Mouse (Mus musculus) G1E (cell line): ENCODE data around the gene Sorcs2. TPM values are rescaled to one million over a fixed set of nuclear protein-coding genes. Genes with fewer than 3 reads are reported as not detected.

ENCODE experiments used
- ATAC-seq: 2 replicates; pipeline ENCODE4 v1.8.0; 2016; ENCODE audit warnings: mild to moderate bottlenecking; ENCODE audit not compliant: insufficient number of reproducible peaks, poor library complexity, low FRiP score, severe bottlenecking; ENCODE audit errors: extremely low read depth
- DNase-seq: peaks from one replicate; pipeline ENCODE4 v3.0.0; 2012; ENCODE audit warnings: low spot score
- H3K27me3 ChIP-seq: 2 replicates; pipeline ENCODE4 v1.6.1; 2012; ENCODE audit warnings: mild to moderate bottlenecking, low read length, inconsistent platforms; ENCODE audit not compliant: insufficient read depth
- H3K36me3 ChIP-seq: replicated peaks from 2 replicates; pipeline ENCODE3; 2012; ENCODE audit warnings: mild to moderate bottlenecking, inconsistent platforms
- H3K4me1 ChIP-seq: 2 replicates; pipeline ENCODE4 v1.6.1; 2012; ENCODE audit warnings: low read depth, low read length, inconsistent platforms, mixed read lengths; ENCODE audit not compliant: insufficient read depth
- H3K4me3 ChIP-seq: 2 replicates; pipeline ENCODE4 v1.5.1; 2012; ENCODE audit warnings: low read depth, mild to moderate bottlenecking, inconsistent platforms, low read length, moderate library complexity, mixed read lengths
- H3K9me3 ChIP-seq: replicated peaks from 2 replicates; pipeline ENCODE4 v1.6.1; 2012; ENCODE audit warnings: inconsistent platforms
- CTCF ChIP-seq: IDR thresholded peaks from 2 replicates; pipeline ENCODE4 v1.5.1; 2012; ENCODE audit warnings: low read depth, low read length, inconsistent platforms, mixed read lengths
- GATA1 ChIP-seq: IDR thresholded peaks from 2 replicates; pipeline ENCODE4 v1.6.1; 2012; ENCODE audit warnings: borderline replicate concordance, low read length, inconsistent platforms, mixed read lengths
- GATA2 ChIP-seq: IDR thresholded peaks from 2 replicates; pipeline ENCODE4 v1.6.1; 2012; ENCODE audit warnings: low read depth, low read length, inconsistent platforms, borderline replicate concordance
- POLR2AphosphoS5 ChIP-seq: IDR thresholded peaks from 2 replicates; pipeline ENCODE4 v1.6.1; 2012; ENCODE audit warnings: low read depth, low read length, inconsistent platforms; ENCODE audit not compliant: insufficient replicate concordance
- TAL1 ChIP-seq: conservative IDR thresholded peaks from 2 replicates; pipeline ENCODE4 v1.6.1; 2012; ENCODE audit warnings: low read depth, low read length, inconsistent platforms, mixed read lengths
- polyA plus RNA-seq: library from polyadenylated mRNA; stranded (reverse); fragments of >175 nt; gene quantifications from 2 replicates; pipeline ENCODE4 v1.2.3, GENCODE M21; 2012
- total RNA-seq, 2 experiments: library from RNA; stranded (forward) in 1 of 2; stranded (reverse) in 1 of 2; fragments of 200-1000 nt in 1 of 2; fragments of >200 nt in 1 of 2; fragmentation: Nextera tagmentation in 1 of 2; gene quantifications; 2 replicates each; pipeline ENCODE4 v1.2.3; 2014 to 2017

The Sorcs2 gene
- total and polyA plus RNA-seq, 3 experiments: 0.04 to 0.22 TPM; not detected in 1

GRCm38 (mm10) chr5:36431711-36432110, 33.8 kb upstream of the Sorcs2 start:
- Histone ChIP-seq H3K27me3 (peaks cover 6% of the 10 kb centered on the region; the same call in 1 of the 2 replicates), H3K4me1 (no peaks in the 10 kb centered on the region), H3K4me3 (no peak overlapping the region), H3K36me3 (no peaks in the 10 kb centered on the region), H3K9me3 (no peaks in the 10 kb centered on the region)
- no peak for TF ChIP-seq CTCF
- no peak for TF ChIP-seq GATA2
- no peak for TF ChIP-seq POLR2AphosphoS5
- TF ChIP-seq GATA1: no peak
- no peak for TF ChIP-seq TAL1
- ATAC-seq (no peak), DNase-seq (no peak)

GRCm38 (mm10) chr5:36429551-36429950, 31.6 kb upstream of the Sorcs2 start:
- no peak for TF ChIP-seq POLR2AphosphoS5
- no peak for TF ChIP-seq GATA2
- no peak for TF ChIP-seq CTCF
- Histone ChIP-seq H3K36me3 (no peaks in the 10 kb centered on the region), H3K4me1 (no peaks in the 10 kb centered on the region), H3K27me3 (no peaks in the 10 kb centered on the region; the same call in 1 of the 2 replicates), H3K4me3 (no peak overlapping the region), H3K9me3 (no peaks in the 10 kb centered on the region)
- no peak for ATAC-seq
- no peak for DNase-seq

GRCm38 (mm10) chr5:36427831-36428230, 29.9 kb upstream of the Sorcs2 start:
- no peaks in the 10 kb centered on the region for H3K4me1 ChIP-seq
- H3K27me3 ChIP-seq: no peaks in the 10 kb centered on the region; the same call in none of the 2 replicates
- ATAC-seq (no peak), DNase-seq (no peak)
- TF ChIP-seq POLR2AphosphoS5: no peak
- no peak for TF ChIP-seq GATA2
- TF ChIP-seq CTCF: no peak
- no peak for TF ChIP-seq TAL1
- TF ChIP-seq GATA1: no peak
- H3K4me3 ChIP-seq: no peak overlapping the region
- H3K9me3 ChIP-seq: no peaks in the 10 kb centered on the region
- no peaks in the 10 kb centered on the region for H3K36me3 ChIP-seq

GRCm38 (mm10) chr5:36426404-36426803, 28.5 kb upstream of the Sorcs2 start:
- H3K4me3 ChIP-seq: no peak overlapping the region
- peaks cover 4% of the 10 kb centered on the region for H3K27me3 ChIP-seq
- TF ChIP-seq CTCF: no peak
- no peak for TF ChIP-seq GATA2
- TF ChIP-seq TAL1: no peak
- no peak for TF ChIP-seq POLR2AphosphoS5
- no peak for TF ChIP-seq GATA1
- DNase-seq (no peak), ATAC-seq (no peak)
- H3K9me3 ChIP-seq: no peaks in the 10 kb centered on the region
- no peaks in the 10 kb centered on the region for H3K4me1 ChIP-seq
- no peaks in the 10 kb centered on the region for H3K36me3 ChIP-seq

- no peaks in the 10 kb centered on the region for H3K36me3 ChIP-seq
- peaks cover 4% of the 10 kb centered on the region for H3K27me3 ChIP-seq
- TF ChIP-seq GATA2 (no peak), GATA1 (no peak), CTCF (no peak), TAL1 (no peak), POLR2AphosphoS5 (no peak)
- no peak overlapping the region for H3K4me3 ChIP-seq
- no peak for DNase-seq
- H3K4me1 ChIP-seq: no peaks in the 10 kb centered on the region
- no peaks in the 10 kb centered on the region for H3K9me3 ChIP-seq
- ATAC-seq: no peak
Observed at GRCm38 (mm10) chr5:36424676-36425075, 26.7 kb upstream of the Sorcs2 start.

GRCm38 (mm10) chr5:36422689-36423088, 24.8 kb upstream of the Sorcs2 start:
- DNase-seq (no peak), ATAC-seq (no peak)
- no peak for TF ChIP-seq CTCF
- TF ChIP-seq GATA1: no peak
- H3K27me3 ChIP-seq: peaks cover 4% of the 10 kb centered on the region
- no peak overlapping the region for H3K4me3 ChIP-seq
- H3K9me3 ChIP-seq: no peaks in the 10 kb centered on the region
- no peaks in the 10 kb centered on the region for H3K4me1 ChIP-seq
- H3K36me3 ChIP-seq: no peaks in the 10 kb centered on the region

- Histone ChIP-seq H3K27me3 (peaks cover 4% of the 10 kb centered on the region), H3K9me3 (no peaks in the 10 kb centered on the region), H3K4me1 (no peaks in the 10 kb centered on the region), H3K36me3 (no peaks in the 10 kb centered on the region), H3K4me3 (no peak overlapping the region)
- ATAC-seq (no peak), DNase-seq (no peak)
- TF ChIP-seq GATA1 (no peak), CTCF (no peak), POLR2AphosphoS5 (no peak), GATA2 (no peak), TAL1 (no peak)
Observed at GRCm38 (mm10) chr5:36419861-36420260, 21.9 kb upstream of the Sorcs2 start.
